Mouse (Mus musculus): ENCODE results near the gene Cd83. TPM values are rescaled to one million over a fixed set of nuclear protein-coding genes. Genes with fewer than 3 reads are reported as not detected.

Gene Cd83
- polyA plus RNA-seq (2015; fragmentation: Nextera tagmentation; extraction: Ambion mirVana): 5.5 and 7.8 TPM in 2 replicates

DNA sequence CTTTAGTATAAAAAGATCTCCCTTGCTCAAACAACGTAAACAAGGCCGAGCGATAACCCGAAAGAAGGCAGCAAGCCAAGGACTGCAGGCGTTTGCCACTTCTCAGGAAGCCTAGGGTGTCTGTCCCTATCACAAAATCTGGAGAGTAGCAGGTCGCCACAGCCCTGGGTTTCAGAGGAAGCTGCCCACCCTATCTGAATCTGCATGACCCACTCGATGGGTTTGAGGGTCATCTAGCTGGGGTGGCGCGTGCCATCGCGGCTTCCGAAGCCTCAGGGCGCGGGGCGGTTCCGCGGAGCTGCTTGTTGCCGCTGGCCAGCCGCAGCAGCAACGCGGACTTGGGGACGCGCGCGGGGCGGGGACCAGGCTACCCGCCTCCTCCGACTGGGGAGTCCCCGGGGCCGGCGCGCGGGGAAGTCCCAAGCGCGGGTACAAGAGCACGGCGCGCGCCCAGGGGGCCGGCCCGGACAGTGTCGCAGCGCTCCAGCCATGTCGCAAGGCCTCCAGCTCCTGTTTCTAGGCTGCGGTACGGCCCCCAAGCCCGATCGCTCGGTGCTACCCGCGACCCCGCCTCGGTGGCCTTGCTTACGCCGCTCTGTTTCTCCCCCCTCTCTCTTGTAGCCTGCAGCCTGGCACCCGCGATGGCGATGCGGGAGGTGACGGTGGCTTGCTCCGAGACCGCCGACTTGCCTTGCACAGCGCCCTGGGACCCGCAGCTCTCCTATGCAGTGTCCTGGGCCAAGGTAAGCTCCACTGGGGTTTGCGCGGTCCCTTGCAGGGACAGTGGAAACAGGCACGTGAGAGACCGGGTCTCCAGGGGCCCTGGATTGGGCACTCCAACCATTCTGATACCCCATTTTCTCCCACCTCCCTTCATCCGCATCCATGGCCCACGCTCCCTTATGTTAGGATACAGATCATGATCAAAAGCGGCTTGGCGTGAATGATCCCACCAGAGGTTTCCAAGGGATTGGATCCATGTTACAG is at the start of gene Cd83:
Gene Cd83 (plus strand): TSS at position 51 of the 987 bp plus-strand sequence.
- Histone ChIP-seq H3K4me1 (replicated peaks; ENCODE audit: control insufficient read depth, insufficient read depth, low read length) (peaks cover 22% of the 10 kb centered on the region), H3K9me3 (ENCODE audit: control insufficient read depth, low read length) (no peaks in the 10 kb centered on the region), H3K27ac (ENCODE audit: low read length) (no peak within 1 kb of the TSS), H3K27me3 (replicated peaks; ENCODE audit: control insufficient read depth, insufficient read depth, low read length) (peaks cover 17% of the 10 kb centered on the region; the same call in 1 of the 2 replicates), H3K36me3 (ENCODE audit: control insufficient read depth, insufficient read depth) (no peaks in the 10 kb centered on the region), H3K4me3 (replicated peaks; ENCODE audit: low read length) (peak within 1 kb of the TSS; percentile 62), H3K4me2 (ENCODE audit: low read length) (peak within 1 kb of the TSS; percentile 99), H3K9ac (replicated peaks; ENCODE audit: low read depth, low read length) (peak within 1 kb of the TSS; percentile 82)
- ATAC-seq: peak; percentile 66
- WGBS: 3% methylated on average over 73 of the region's 73 CpGs

DNA sequence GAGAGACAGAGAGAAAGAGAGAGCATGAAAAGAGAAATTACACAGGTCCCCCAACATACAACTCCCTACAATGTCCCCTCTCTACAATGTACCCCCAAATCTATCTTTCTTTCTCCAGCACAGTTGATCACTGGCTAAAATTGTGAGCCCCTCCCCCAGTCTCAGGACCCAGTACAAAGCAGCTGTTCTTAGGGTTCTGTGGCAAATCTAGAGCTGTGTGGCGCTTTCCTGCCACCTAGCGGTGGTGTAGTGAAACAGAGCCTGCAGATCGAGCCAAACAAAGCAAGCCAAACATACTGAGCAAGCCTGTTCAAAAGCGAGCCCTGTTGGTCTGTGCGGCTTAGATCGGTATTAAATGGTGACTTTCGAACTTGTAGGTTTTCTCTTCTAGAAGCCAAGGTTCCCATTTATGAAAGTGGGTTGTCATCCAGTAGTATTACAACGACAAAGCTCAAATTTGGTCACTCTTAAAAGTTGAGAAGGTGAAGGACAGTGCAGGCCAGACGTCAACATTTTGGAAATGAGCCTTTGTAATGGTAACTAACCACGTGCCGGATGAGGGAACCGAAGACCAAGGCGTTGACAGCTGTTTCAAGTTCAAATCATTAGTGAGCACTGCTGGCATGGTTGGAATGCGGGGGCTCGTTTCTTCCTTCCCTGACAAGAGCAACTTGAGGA is 44.8 kb upstream of the Cd83 start:
- Histone ChIP-seq H3K4me3 (replicated peaks; ENCODE audit: low read length) (no peak overlapping the region), H3K27me3 (replicated peaks; ENCODE audit: control insufficient read depth, insufficient read depth, low read length) (no peaks in the 10 kb centered on the region), H3K9ac (replicated peaks; ENCODE audit: low read depth, low read length) (no peak overlapping the region), H3K9me3 (ENCODE audit: control insufficient read depth, low read length) (no peaks in the 10 kb centered on the region; the same call in 1 of the 2 replicates), H3K4me2 (ENCODE audit: low read length) (no peak overlapping the region), H3K4me1 (replicated peaks; ENCODE audit: control insufficient read depth, insufficient read depth, low read length) (peaks cover under 1% of the 10 kb centered on the region), H3K36me3 (ENCODE audit: control insufficient read depth, insufficient read depth) (no peaks in the 10 kb centered on the region), H3K27ac (ENCODE audit: low read length) (no peak overlapping the region)
- peak; percentile 89 for ATAC-seq
- WGBS: 20% methylated on average over 15 of the region's 15 CpGs

DNA sequence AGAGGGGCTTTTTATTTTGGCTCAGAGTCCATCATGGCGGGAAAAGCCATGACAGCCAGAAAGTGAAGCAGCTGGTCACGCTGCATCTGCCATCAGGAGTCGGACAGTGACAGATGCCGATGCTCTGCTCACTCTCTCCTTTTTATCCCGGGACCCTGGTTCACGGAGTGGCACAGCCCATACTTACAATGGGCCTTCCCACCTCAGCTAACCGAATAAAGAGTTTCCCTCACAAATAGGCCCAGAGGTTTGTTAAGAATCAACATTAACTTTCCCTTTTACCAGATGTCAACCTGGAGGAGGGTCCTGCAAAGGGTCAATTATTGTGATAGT is 44.3 kb upstream of the Cd83 start:
- no peaks in the 10 kb centered on the region; the same call in 1 of the 2 replicates for H3K9me3 ChIP-seq (ENCODE audit: control insufficient read depth, low read length)
- H3K36me3 ChIP-seq (ENCODE audit: control insufficient read depth, insufficient read depth): no peaks in the 10 kb centered on the region
- WGBS: 66% methylated on average over 7 of the region's 7 CpGs
- H3K4me3 ChIP-seq (replicated peaks; ENCODE audit: low read length): no peak overlapping the region
- ATAC-seq: 0 out of 2 replicates have a peak, but pooled peaks have one; percentile 24
- H3K27ac ChIP-seq (ENCODE audit: low read length): no peak overlapping the region
- H3K4me2 ChIP-seq (ENCODE audit: low read length): no peak overlapping the region
- no peaks in the 10 kb centered on the region for H3K27me3 ChIP-seq (replicated peaks; ENCODE audit: control insufficient read depth, insufficient read depth, low read length)
- no peaks in the 10 kb centered on the region; the same call in none of the 2 replicates for H3K4me1 ChIP-seq (replicated peaks; ENCODE audit: control insufficient read depth, insufficient read depth, low read length)
- H3K9ac ChIP-seq (replicated peaks; ENCODE audit: low read depth, low read length): no peak overlapping the region

- H3K36me3 ChIP-seq (ENCODE audit: control insufficient read depth, insufficient read depth): no peaks in the 10 kb centered on the region
- H3K4me2 ChIP-seq (ENCODE audit: low read length): no peak overlapping the region
- no peak overlapping the region for H3K27ac ChIP-seq (ENCODE audit: low read length)
- WGBS: 70% methylated on average over 3 of the region's 3 CpGs
- H3K9me3 ChIP-seq (ENCODE audit: control insufficient read depth, low read length): no peaks in the 10 kb centered on the region; the same call in 1 of the 2 replicates
- H3K9ac ChIP-seq (replicated peaks; ENCODE audit: low read depth, low read length): no peak overlapping the region
- no peak overlapping the region for H3K4me3 ChIP-seq (replicated peaks; ENCODE audit: low read length)
- ATAC-seq: no peak
- no peaks in the 10 kb centered on the region for H3K27me3 ChIP-seq (replicated peaks; ENCODE audit: control insufficient read depth, insufficient read depth, low read length)
- no peaks in the 10 kb centered on the region; the same call in none of the 2 replicates for H3K4me1 ChIP-seq (replicated peaks; ENCODE audit: control insufficient read depth, insufficient read depth, low read length)
Measured at GRCm38 (mm10) chr13:43742677-43743076, 41.9 kb upstream of the Cd83 start.

DNA sequence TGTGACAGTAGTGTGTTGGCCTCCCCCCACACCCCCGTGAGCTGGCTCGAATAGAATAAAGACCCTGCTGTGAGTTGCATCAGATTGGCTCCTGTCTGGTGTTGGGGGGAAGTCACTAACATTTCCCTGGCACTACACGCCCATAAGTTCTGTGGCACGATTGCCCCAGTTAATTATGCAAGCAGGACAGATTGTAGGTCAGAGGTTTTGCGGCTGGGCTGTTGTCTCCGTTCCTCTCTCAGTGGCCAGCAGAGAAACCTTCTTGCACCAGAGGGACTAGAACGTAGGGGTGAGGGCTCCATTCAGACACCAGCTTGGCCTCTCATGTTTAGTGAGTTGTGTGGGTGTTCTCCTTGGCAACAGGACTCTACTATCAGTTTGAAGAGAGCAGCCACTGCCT is 40.3 kb upstream of the Cd83 start:
- Histone ChIP-seq H3K4me1 (replicated peaks; ENCODE audit: control insufficient read depth, insufficient read depth, low read length) (no peaks in the 10 kb centered on the region; the same call in none of the 2 replicates), H3K9ac (replicated peaks; ENCODE audit: low read depth, low read length) (no peak overlapping the region), H3K4me3 (replicated peaks; ENCODE audit: low read length) (no peak overlapping the region), H3K36me3 (ENCODE audit: control insufficient read depth, insufficient read depth) (no peaks in the 10 kb centered on the region), H3K27ac (ENCODE audit: low read length) (no peak overlapping the region), H3K27me3 (replicated peaks; ENCODE audit: control insufficient read depth, insufficient read depth, low read length) (no peaks in the 10 kb centered on the region), H3K9me3 (ENCODE audit: control insufficient read depth, low read length) (no peaks in the 10 kb centered on the region; the same call in 1 of the 2 replicates), H3K4me2 (ENCODE audit: low read length) (no peak overlapping the region)
- WGBS: 91% methylated on average over 7 of the region's 7 CpGs
- no peak for ATAC-seq

DNA sequence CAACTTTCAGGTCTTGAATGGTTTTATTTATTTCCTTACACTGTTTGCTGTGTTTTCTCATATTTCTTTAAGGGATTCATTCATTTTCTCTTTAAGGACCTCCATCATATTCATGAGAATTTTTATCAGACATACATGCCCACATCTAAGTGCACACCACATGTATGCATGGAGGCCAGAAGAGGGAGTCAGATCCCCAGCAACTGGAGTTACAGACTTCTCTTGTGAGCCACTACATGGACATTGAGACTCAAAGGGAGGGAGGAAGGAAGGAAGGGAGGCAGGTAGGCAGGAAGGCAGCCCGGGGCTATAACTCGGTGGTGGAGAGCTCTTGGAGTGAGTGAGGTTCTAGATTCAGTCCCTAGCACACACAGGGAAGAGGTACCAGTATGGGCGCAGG is 34.3 kb upstream of the Cd83 start:
- Histone ChIP-seq H3K36me3 (ENCODE audit: control insufficient read depth, insufficient read depth) (no peaks in the 10 kb centered on the region), H3K4me2 (ENCODE audit: low read length) (no peak overlapping the region), H3K4me3 (replicated peaks; ENCODE audit: low read length) (no peak overlapping the region), H3K27ac (ENCODE audit: low read length) (no peak overlapping the region), H3K27me3 (replicated peaks; ENCODE audit: control insufficient read depth, insufficient read depth, low read length) (no peaks in the 10 kb centered on the region), H3K9ac (replicated peaks; ENCODE audit: low read depth, low read length) (no peak overlapping the region), H3K9me3 (ENCODE audit: control insufficient read depth, low read length) (no peaks in the 10 kb centered on the region), H3K4me1 (replicated peaks; ENCODE audit: control insufficient read depth, insufficient read depth, low read length) (no peaks in the 10 kb centered on the region)
- no peak for ATAC-seq
- WGBS: 93% methylated on average over 3 of the region's 3 CpGs

- H3K4me1 ChIP-seq (replicated peaks; ENCODE audit: control insufficient read depth, insufficient read depth, low read length): no peaks in the 10 kb centered on the region
- no peak overlapping the region for H3K4me2 ChIP-seq (ENCODE audit: low read length)
- H3K9ac ChIP-seq (replicated peaks; ENCODE audit: low read depth, low read length): no peak overlapping the region
- H3K9me3 ChIP-seq (ENCODE audit: control insufficient read depth, low read length): no peaks in the 10 kb centered on the region
- no peaks in the 10 kb centered on the region for H3K36me3 ChIP-seq (ENCODE audit: control insufficient read depth, insufficient read depth)
- ATAC-seq: no peak
- 96% methylated on average over 6 of the region's 6 CpGs for WGBS
- no peak overlapping the region for H3K4me3 ChIP-seq (replicated peaks; ENCODE audit: low read length)
- no peaks in the 10 kb centered on the region for H3K27me3 ChIP-seq (replicated peaks; ENCODE audit: control insufficient read depth, insufficient read depth, low read length)
- H3K27ac ChIP-seq (ENCODE audit: low read length): no peak overlapping the region
Measured at GRCm38 (mm10) chr13:43750966-43751365, 33.6 kb upstream of the Cd83 start.

- ATAC-seq: no peak
- Histone ChIP-seq H3K9me3 (ENCODE audit: control insufficient read depth, low read length) (no peaks in the 10 kb centered on the region), H3K4me1 (replicated peaks; ENCODE audit: control insufficient read depth, insufficient read depth, low read length) (no peaks in the 10 kb centered on the region), H3K9ac (replicated peaks; ENCODE audit: low read depth, low read length) (no peak overlapping the region), H3K4me2 (ENCODE audit: low read length) (no peak overlapping the region), H3K27me3 (replicated peaks; ENCODE audit: control insufficient read depth, insufficient read depth, low read length) (no peaks in the 10 kb centered on the region), H3K36me3 (ENCODE audit: control insufficient read depth, insufficient read depth) (no peaks in the 10 kb centered on the region), H3K27ac (ENCODE audit: low read length) (no peak overlapping the region), H3K4me3 (replicated peaks; ENCODE audit: low read length) (no peak overlapping the region)
- WGBS: 86% methylated on average over 7 of the region's 7 CpGs
Measured at GRCm38 (mm10) chr13:43752407-43752806, 32.2 kb upstream of the Cd83 start.

- Histone ChIP-seq H3K27me3 (replicated peaks; ENCODE audit: control insufficient read depth, insufficient read depth, low read length) (no peaks in the 10 kb centered on the region), H3K36me3 (ENCODE audit: control insufficient read depth, insufficient read depth) (no peaks in the 10 kb centered on the region), H3K9ac (replicated peaks; ENCODE audit: low read depth, low read length) (no peak overlapping the region), H3K27ac (ENCODE audit: low read length) (no peak overlapping the region), H3K4me2 (ENCODE audit: low read length) (no peak overlapping the region), H3K4me1 (replicated peaks; ENCODE audit: control insufficient read depth, insufficient read depth, low read length) (no peaks in the 10 kb centered on the region), H3K9me3 (ENCODE audit: control insufficient read depth, low read length) (no peaks in the 10 kb centered on the region), H3K4me3 (replicated peaks; ENCODE audit: low read length) (no peak overlapping the region)
- ATAC-seq: no peak
- 64% methylated on average over 9 of the region's 9 CpGs for WGBS
Measured at GRCm38 (mm10) chr13:43753652-43754051, 30.9 kb upstream of the Cd83 start.
